Mouse (Mus musculus) kidney, embryonic 16.5 days (tissue): ENCODE measurements around the gene Pcbp2. TPM values are rescaled to one million over a fixed set of nuclear protein-coding genes. Genes with fewer than 3 reads are reported as not detected.

ENCODE experiments used
- polyA plus RNA-seq: library from polyadenylated mRNA; unstranded; fragments of >200 nt; fragmentation: Nextera tagmentation; extraction: Ambion mirVana; gene quantifications from 2 replicates; pipeline ENCODE4 v1.2.1, GENCODE M21; 2015

Pcbp2 gene
- polyA plus RNA-seq, 1 experiment from 2014 or later = 212 TPM

Other genes with a start within 250 kb of the Pcbp2 start
- 1.4 and 1.9 TPM in 2 replicates for gene Itgb7, start 238.6 kb upstream of the Pcbp2 start, polyA plus RNA-seq
- gene Rarg, start 213.0 kb upstream of the Pcbp2 start, polyA plus RNA-seq = 31.9 and 35.4 TPM in 2 replicates
- gene Gm9918, start 200.0 kb upstream of the Pcbp2 start, polyA plus RNA-seq = 0.36 and 0.89 TPM in 2 replicates
- 76.5 and 78.8 TPM in 2 replicates for gene Mfsd5, start 191.1 kb upstream of the Pcbp2 start, polyA plus RNA-seq
- gene Espl1, start 174.3 kb upstream of the Pcbp2 start, polyA plus RNA-seq = 31.4 and 33.6 TPM in 2 replicates
- gene Pfdn5, start 144.4 kb upstream of the Pcbp2 start, polyA plus RNA-seq = 376 and 377 TPM in 2 replicates
- gene Myg1, start 138.8 kb upstream of the Pcbp2 start, polyA plus RNA-seq = 118 and 120 TPM in 2 replicates
- 89.2 and 91.7 TPM in 2 replicates for gene Aaas, start 119.8 kb upstream of the Pcbp2 start, polyA plus RNA-seq
- 1.2 and 1.3 TPM in 2 replicates for gene Sp7, start 103.4 kb upstream of the Pcbp2 start, polyA plus RNA-seq
- 10.6 and 11.3 TPM in 2 replicates for gene Sp1, start 64.4 kb upstream of the Pcbp2 start, polyA plus RNA-seq
- gene Amhr2, start 25.2 kb upstream of the Pcbp2 start, polyA plus RNA-seq = 1.7 and 2.0 TPM in 2 replicates
- gene Prr13, start 11.5 kb upstream of the Pcbp2 start, polyA plus RNA-seq = 81.5 and 94.9 TPM in 2 replicates
- gene Gm10337, start 33.2 kb downstream of the Pcbp2 start, polyA plus RNA-seq = 6.7 TPM in 1 of 2 replicates, not detected in the other
- gene Map3k12, start 46.5 kb downstream of the Pcbp2 start, polyA plus RNA-seq = 17.2 and 19.5 TPM in 2 replicates
- 95.6 and 99.3 TPM in 2 replicates for gene Tarbp2, start 47.7 kb downstream of the Pcbp2 start, polyA plus RNA-seq
- 2.0 and 2.9 TPM in 2 replicates for gene Npff, start 54.4 kb downstream of the Pcbp2 start, polyA plus RNA-seq
- gene Gm28047, start 154.5 kb downstream of the Pcbp2 start, polyA plus RNA-seq = 0.36 TPM in 1 of 2 replicates, not detected in the other
- 30.9 and 39.2 TPM in 2 replicates for gene Atf7, start 154.9 kb downstream of the Pcbp2 start, polyA plus RNA-seq
- gene Atp5g2, start 201.8 kb downstream of the Pcbp2 start, polyA plus RNA-seq = 60.1 and 74.0 TPM in 2 replicates